Mouse (Mus musculus): ENCODE data around the gene S100a3. TPM values are rescaled to one million over a fixed set of nuclear protein-coding genes. Genes with fewer than 3 reads are reported as not detected.

The S100a3 gene
- not detected in 2 replicates for polyA plus RNA-seq (2012; rRNA removed)

DNA sequence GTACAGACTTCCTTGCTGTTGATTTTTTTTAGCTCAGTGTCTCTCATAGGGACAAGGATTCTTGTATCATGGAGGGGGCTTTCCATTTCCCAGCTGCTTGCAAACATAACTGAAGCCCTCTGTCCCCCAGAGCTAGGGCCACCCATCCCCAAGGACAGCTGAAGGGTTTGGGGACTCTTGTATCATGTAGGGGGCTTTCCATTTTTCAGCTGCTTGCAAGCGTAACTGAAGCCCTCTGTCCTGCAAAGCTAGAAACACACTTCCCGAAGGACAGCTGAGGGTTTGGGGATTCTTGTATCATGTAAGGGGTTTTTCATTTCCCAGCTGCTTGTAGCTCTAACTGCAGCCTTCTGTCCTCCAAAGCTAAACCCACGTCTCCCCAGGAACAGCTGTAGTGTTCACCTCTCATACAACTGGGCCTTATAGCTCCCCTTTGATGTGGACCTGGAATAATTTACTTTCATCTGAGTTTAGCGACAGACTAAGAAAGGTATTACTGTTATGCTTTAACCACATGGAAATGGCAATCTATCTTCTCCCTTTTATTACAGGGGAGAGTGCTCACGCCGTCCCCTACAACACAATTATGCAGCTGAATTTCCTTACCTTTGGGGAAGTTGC lies at the start of gene S100a3:
Gene S100a3, plus strand, starts transcription at position 571 of the 621 bp plus-strand sequence.
- Histone ChIP-seq H3K4me1 (ENCODE audit: control insufficient read depth, insufficient read depth, low read length) (no peaks in the 10 kb centered on the region), H3K36me3 (ENCODE audit: control insufficient read depth, insufficient read depth, low read length) (no peaks in the 10 kb centered on the region), H3K27ac (ENCODE audit: control insufficient read depth, insufficient read depth, low read depth, low read length) (no peak within 1 kb of the TSS), H3K4me3 (ENCODE audit: control insufficient read depth, low read depth, low read length) (no peak within 1 kb of the TSS), H3K27me3 (ENCODE audit: control insufficient read depth, insufficient read depth, low read length) (no peaks in the 10 kb centered on the region)
- TF ChIP-seq POLR2A (IDR thresholded peaks at IDR 0.05; ENCODE audit: control insufficient read depth, low read depth, low read length) (no peak), CTCF (IDR thresholded peaks at IDR 0.05; ENCODE audit: control insufficient read depth, insufficient read depth, insufficient replicate concordance, low read depth, low read length) (no peak)

DNA sequence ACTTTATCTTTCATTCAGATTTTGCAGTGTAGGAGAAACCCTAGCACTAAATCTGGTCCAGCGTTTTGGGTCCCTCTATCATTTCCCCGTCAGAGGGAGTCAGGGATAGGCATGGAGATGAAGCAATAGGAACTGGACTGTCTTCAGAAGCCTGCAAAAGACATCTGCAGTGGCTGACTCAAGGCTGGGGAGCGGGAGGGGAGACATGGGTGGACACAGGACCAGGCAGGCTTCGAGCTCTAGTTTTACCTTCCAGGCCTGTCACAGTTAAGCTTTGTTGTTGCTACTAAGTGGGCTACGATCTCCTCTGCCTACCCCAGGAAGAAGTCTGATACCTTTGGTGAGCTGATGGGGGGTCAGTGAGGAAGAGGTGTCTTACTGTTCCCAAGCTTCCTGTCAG lies 48.1 kb upstream of the S100a3 start:
- Histone ChIP-seq H3K36me3 (ENCODE audit: control insufficient read depth, insufficient read depth, low read length) (peaks cover 3% of the 10 kb centered on the region), H3K27me3 (ENCODE audit: control insufficient read depth, insufficient read depth, low read length) (no peaks in the 10 kb centered on the region), H3K4me1 (ENCODE audit: control insufficient read depth, insufficient read depth, low read length) (peaks cover 18% of the 10 kb centered on the region), H3K27ac (ENCODE audit: control insufficient read depth, insufficient read depth, low read depth, low read length) (no peak overlapping the region), H3K4me3 (ENCODE audit: control insufficient read depth, low read depth, low read length) (no peak overlapping the region)
- TF ChIP-seq CTCF (IDR thresholded peaks at IDR 0.05; ENCODE audit: control insufficient read depth, insufficient read depth, insufficient replicate concordance, low read depth, low read length) (no peak), POLR2A (IDR thresholded peaks at IDR 0.05; ENCODE audit: control insufficient read depth, low read depth, low read length) (no peak)

DNA sequence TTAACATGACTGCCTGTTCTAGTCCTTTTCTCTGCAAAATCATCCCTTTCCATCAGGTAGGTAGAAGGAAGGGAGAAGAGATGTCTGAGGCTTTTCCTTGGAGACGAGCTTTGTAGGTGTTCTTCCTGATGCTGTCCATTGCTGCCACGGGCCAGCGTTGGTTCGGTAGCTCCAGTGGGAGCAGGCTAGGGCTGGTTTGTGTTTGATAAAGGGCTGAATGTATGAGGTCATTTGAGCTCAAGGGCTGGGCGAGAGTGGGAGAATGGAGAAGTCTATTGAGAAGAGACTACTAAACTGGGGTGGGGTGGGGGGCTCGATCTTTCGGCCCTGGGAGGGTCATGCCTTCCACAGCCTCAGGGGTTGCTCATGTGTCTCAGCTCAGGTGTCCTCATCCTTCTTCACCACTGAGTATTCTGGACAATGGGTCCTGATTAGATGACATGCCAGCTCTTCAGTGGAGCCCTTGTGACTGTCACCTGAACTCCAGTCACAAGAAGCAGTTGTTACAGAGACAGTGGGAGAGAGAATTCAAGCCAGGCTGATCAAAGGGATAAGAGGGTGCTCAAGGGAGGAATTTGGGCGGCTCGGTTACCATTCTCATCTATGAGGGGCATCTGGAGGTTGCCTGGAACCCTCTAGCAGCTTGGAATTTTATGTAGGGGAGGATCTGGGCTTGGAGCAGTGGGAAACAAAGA lies 47.3 kb upstream of the S100a3 start:
- no peak overlapping the region for H3K4me3 ChIP-seq (ENCODE audit: control insufficient read depth, low read depth, low read length)
- H3K27ac ChIP-seq (ENCODE audit: control insufficient read depth, insufficient read depth, low read depth, low read length): no peak overlapping the region
- no peaks in the 10 kb centered on the region for H3K27me3 ChIP-seq (ENCODE audit: control insufficient read depth, insufficient read depth, low read length)
- H3K4me1 ChIP-seq (ENCODE audit: control insufficient read depth, insufficient read depth, low read length): peaks cover 17% of the 10 kb centered on the region
- no peaks in the 10 kb centered on the region for H3K36me3 ChIP-seq (ENCODE audit: control insufficient read depth, insufficient read depth, low read length)
- no peak for TF ChIP-seq POLR2A (IDR thresholded peaks at IDR 0.05; ENCODE audit: control insufficient read depth, low read depth, low read length)
- no peak for TF ChIP-seq CTCF (IDR thresholded peaks at IDR 0.05; ENCODE audit: control insufficient read depth, insufficient read depth, insufficient replicate concordance, low read depth, low read length)

- TF ChIP-seq CTCF (IDR thresholded peaks at IDR 0.05; ENCODE audit: control insufficient read depth, insufficient read depth, insufficient replicate concordance, low read depth, low read length) (no peak), POLR2A (IDR thresholded peaks at IDR 0.05; ENCODE audit: control insufficient read depth, low read depth, low read length) (peak; percentile 38; the same call in 1 of the 2 replicates)
- Histone ChIP-seq H3K27me3 (ENCODE audit: control insufficient read depth, insufficient read depth, low read length) (no peaks in the 10 kb centered on the region), H3K4me1 (ENCODE audit: control insufficient read depth, insufficient read depth, low read length) (peaks cover 17% of the 10 kb centered on the region), H3K4me3 (ENCODE audit: control insufficient read depth, low read depth, low read length) (peak within 1 kb of the TSS; percentile 54), H3K27ac (ENCODE audit: control insufficient read depth, insufficient read depth, low read depth, low read length) (peak within 1 kb of the TSS; percentile 43; the same call in 1 of the 2 replicates), H3K36me3 (ENCODE audit: control insufficient read depth, insufficient read depth, low read length) (no peaks in the 10 kb centered on the region)
Measured at GRCm38 (mm10) chr3:90513796-90514590, 46.4 kb upstream of the S100a3 start, which contains the start of the genes S100a1 and S100a13. Gene S100a1, minus strand, starts transcription at chr3:90514392. Gene S100a13, plus strand, starts transcription at chr3:90514435.

- Histone ChIP-seq H3K4me3 (ENCODE audit: control insufficient read depth, low read depth, low read length) (peak overlapping the region; percentile 54), H3K27me3 (ENCODE audit: control insufficient read depth, insufficient read depth, low read length) (no peaks in the 10 kb centered on the region), H3K36me3 (ENCODE audit: control insufficient read depth, insufficient read depth, low read length) (no peaks in the 10 kb centered on the region), H3K4me1 (ENCODE audit: control insufficient read depth, insufficient read depth, low read length) (peaks cover 17% of the 10 kb centered on the region), H3K27ac (ENCODE audit: control insufficient read depth, insufficient read depth, low read depth, low read length) (0 out of 2 replicates have a peak overlapping the region, but pooled peaks have one; percentile 43)
- no peak for TF ChIP-seq CTCF (IDR thresholded peaks at IDR 0.05; ENCODE audit: control insufficient read depth, insufficient read depth, insufficient replicate concordance, low read depth, low read length)
- no peak for TF ChIP-seq POLR2A (IDR thresholded peaks at IDR 0.05; ENCODE audit: control insufficient read depth, low read depth, low read length)
Measured at GRCm38 (mm10) chr3:90514691-90515090, 45.7 kb upstream of the S100a3 start.

DNA sequence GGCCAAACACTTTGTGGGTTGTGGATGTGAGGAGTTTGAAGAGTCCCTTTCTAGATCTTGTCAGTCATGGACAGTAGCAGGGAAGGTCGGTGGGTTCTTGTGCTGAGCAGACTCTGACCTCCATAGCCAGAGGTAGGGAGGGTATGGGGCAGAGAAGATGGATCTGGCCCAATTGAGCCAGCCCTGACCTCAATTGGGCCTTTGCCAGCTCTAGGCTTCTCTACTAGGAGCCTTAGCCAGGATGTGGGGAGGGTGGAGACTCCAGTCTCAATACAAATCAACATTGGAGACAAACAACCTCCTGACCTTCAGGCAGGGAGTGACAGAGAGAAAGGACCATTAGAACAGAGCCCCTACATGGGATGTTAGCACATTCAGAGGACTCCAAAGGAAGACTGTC lies 45.1 kb upstream of the S100a3 start:
- no peak for TF ChIP-seq CTCF (IDR thresholded peaks at IDR 0.05; ENCODE audit: control insufficient read depth, insufficient read depth, insufficient replicate concordance, low read depth, low read length)
- TF ChIP-seq POLR2A (IDR thresholded peaks at IDR 0.05; ENCODE audit: control insufficient read depth, low read depth, low read length): no peak
- no peaks in the 10 kb centered on the region for H3K36me3 ChIP-seq (ENCODE audit: control insufficient read depth, insufficient read depth, low read length)
- peaks cover 17% of the 10 kb centered on the region for H3K4me1 ChIP-seq (ENCODE audit: control insufficient read depth, insufficient read depth, low read length)
- H3K27me3 ChIP-seq (ENCODE audit: control insufficient read depth, insufficient read depth, low read length): no peaks in the 10 kb centered on the region
- H3K4me3 ChIP-seq (ENCODE audit: control insufficient read depth, low read depth, low read length): peak overlapping the region; percentile 54
- H3K27ac ChIP-seq (ENCODE audit: control insufficient read depth, insufficient read depth, low read depth, low read length): no peak overlapping the region

DNA sequence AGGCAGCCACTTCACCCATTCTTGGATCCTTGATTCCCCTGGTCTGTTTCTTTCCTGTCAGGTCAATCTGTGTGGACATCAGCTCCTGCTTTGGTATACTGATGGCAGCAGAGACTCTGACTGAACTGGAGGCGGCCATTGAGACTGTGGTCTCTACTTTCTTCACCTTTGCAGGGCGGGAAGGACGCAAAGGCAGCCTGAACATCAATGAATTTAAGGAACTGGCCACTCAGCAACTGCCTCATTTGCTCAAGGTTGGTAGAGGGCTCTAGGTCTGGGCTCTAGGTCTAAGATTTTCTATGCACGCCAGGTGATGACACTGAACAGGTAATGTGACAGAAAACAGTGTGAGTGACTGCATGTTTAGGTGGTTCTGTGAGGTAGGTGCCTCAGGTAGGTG lies 44.6 kb upstream of the S100a3 start:
- H3K27ac ChIP-seq (ENCODE audit: control insufficient read depth, insufficient read depth, low read depth, low read length): no peak overlapping the region
- no peaks in the 10 kb centered on the region for H3K36me3 ChIP-seq (ENCODE audit: control insufficient read depth, insufficient read depth, low read length)
- peaks cover 17% of the 10 kb centered on the region for H3K4me1 ChIP-seq (ENCODE audit: control insufficient read depth, insufficient read depth, low read length)
- H3K4me3 ChIP-seq (ENCODE audit: control insufficient read depth, low read depth, low read length): no peak overlapping the region
- no peaks in the 10 kb centered on the region for H3K27me3 ChIP-seq (ENCODE audit: control insufficient read depth, insufficient read depth, low read length)
- no peak for TF ChIP-seq POLR2A (IDR thresholded peaks at IDR 0.05; ENCODE audit: control insufficient read depth, low read depth, low read length)
- no peak for TF ChIP-seq CTCF (IDR thresholded peaks at IDR 0.05; ENCODE audit: control insufficient read depth, insufficient read depth, insufficient replicate concordance, low read depth, low read length)
